Mouse (Mus musculus): ENCODE results near the gene Ehhadh. TPM values are rescaled to one million over a fixed set of nuclear protein-coding genes. Genes with fewer than 3 reads are reported as not detected.
A peak's percentile ranks its signal among the peaks of the same experiment; 100 is the strongest.

Ehhadh gene
- 0.11 TPM for polyA plus RNA-seq (2012; fragmentation: generic; extraction: Trizol)

DNA sequence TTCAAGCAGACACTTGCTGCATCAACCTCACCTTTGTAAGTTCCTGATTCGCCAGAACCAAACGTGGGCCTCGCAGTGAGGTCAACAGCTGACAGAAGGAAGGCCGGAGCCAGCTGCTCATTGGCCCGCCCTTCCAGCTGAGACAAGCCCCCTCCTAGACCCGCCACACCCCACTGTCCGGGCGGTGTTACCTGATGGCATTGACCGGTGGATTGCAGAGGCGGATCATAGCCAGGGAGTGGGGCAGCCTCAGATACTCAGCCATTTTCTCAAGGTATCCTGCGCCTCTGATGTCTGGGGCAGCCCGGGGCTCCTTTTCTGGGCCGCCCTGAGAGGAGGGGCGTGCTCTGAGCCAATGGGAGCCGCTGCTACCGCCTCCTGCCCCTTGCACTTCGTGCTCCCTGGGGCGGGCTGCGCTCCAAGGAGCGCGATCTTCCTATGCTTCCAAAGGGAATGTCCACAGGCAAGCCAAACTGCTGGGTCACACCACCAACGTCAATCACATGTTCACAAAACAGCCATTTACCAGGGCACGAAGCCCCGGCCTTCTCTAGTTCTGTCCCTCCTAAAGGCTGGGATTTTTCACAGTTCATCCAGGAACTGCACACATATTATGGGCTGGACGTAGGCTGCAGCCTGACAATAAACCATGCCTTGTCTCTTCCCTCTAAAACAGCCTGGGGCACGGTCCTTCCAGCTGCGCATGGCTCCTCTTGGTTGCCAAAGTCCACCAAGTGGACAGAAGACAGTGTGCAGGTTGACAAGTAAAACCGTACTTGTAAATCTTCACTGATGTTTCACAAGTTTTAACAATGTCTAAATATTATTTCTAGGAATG lies at the start of gene Ehhadh:
Gene Ehhadh, minus strand, starts transcription at position 292 of the 838 bp plus-strand sequence.
- Histone ChIP-seq H3K27me3 (ENCODE audit: control insufficient read depth, insufficient read depth, insufficient read length) (no peaks in the 10 kb centered on the region), H3ac (ENCODE audit: control insufficient read depth, insufficient read length) (no peak within 1 kb of the TSS), H3K4me2 (ENCODE audit: low read depth) (peak within 1 kb of the TSS; percentile 50), H3K4me3 (no peak within 1 kb of the TSS), H3K79me2 (ENCODE audit: control insufficient read depth, insufficient read depth) (no peaks in the 10 kb centered on the region), H3K36me3 (ENCODE audit: control insufficient read depth, insufficient read depth) (no peaks in the 10 kb centered on the region)
- TF ChIP-seq SRF (IDR thresholded peaks at IDR 0.05; ENCODE audit: control insufficient read depth, insufficient read length, low read depth) (no peak), MAX (IDR thresholded peaks at IDR 0.05; ENCODE audit: low read depth) (no peak), MYOG (IDR thresholded peaks at IDR 0.05; ENCODE audit: control insufficient read depth in 1 of 3, insufficient read depth in 1 of 3, insufficient read length in 2 of 3, low read depth in 2 of 3) (no peak), POLR2AphosphoS2 (IDR thresholded peaks at IDR 0.05; ENCODE audit: insufficient read length, low read depth) (no peak), TCF12 (IDR thresholded peaks at IDR 0.05; ENCODE audit: insufficient read depth, poor library complexity, severe bottlenecking) (no peak), USF1 (IDR thresholded peaks at IDR 0.05; ENCODE audit: low read depth) (no peak), POLR2A (IDR thresholded peaks at IDR 0.05; ENCODE audit: insufficient read length, low read depth) (no peak), E2F4 (IDR thresholded peaks at IDR 0.05; ENCODE audit: insufficient read depth) (no peak), TCF3 (IDR thresholded peaks at IDR 0.05; ENCODE audit: insufficient read length, low read depth) (no peak), REST (IDR thresholded peaks at IDR 0.05; ENCODE audit: insufficient read depth, insufficient read length) (no peak), MYOD1 (IDR thresholded peaks at IDR 0.05; ENCODE audit: control insufficient read depth in 1 of 3, insufficient read length in 2 of 3, low read depth in 2 of 3) (no peak), CEBPB (IDR thresholded peaks at IDR 0.05; ENCODE audit: insufficient read depth, poor library complexity, severe bottlenecking) (no peak)

DNA sequence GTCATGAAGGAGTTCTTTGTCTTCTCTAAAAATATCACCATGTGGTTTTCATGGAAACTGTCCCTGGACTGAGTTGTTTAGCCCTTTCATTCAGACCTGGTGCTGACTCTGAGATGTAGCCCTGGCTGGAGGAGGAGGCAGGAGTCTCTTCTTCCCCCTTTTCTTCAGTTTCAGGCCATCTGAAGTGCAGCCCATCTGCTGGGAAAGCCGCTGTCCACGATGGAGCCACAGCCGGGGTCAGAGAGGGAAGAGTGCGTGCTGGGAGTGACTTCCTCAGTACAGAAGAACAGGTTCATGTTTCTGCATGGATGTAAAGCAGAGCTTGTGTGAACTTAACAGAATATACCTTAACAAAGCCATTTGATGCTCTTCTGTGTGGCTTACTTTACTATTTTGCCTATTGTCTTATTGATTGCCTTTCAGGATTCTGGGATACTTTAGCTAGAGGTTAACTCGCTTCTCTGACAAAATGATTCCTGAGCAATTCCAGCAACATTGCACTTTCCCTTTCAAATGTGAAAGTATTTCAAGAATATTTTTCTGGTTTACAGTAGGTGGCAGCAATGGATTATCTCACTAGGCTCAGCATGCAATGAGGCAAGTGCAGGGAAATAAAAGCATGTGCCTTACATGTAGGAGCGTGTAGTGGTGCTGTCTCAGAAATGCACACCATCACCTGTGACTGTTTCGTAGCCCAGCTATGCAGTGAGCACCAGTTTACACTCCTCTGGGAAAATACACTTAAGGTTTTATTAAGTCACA lies 48.9 kb upstream of the Ehhadh start:
- peak overlapping the region; percentile 67 for H3K4me2 ChIP-seq (ENCODE audit: low read depth)
- no peaks in the 10 kb centered on the region for H3K27me3 ChIP-seq (ENCODE audit: control insufficient read depth, insufficient read depth, insufficient read length)
- H3ac ChIP-seq (ENCODE audit: control insufficient read depth, insufficient read length), result no peak overlapping the region
- H3K4me3 ChIP-seq, result no peak overlapping the region
- H3K36me3 ChIP-seq (ENCODE audit: control insufficient read depth, insufficient read depth), result no peaks in the 10 kb centered on the region
- H3K79me2 ChIP-seq (ENCODE audit: control insufficient read depth, insufficient read depth), result no peaks in the 10 kb centered on the region
- no peak for TF ChIP-seq REST (IDR thresholded peaks at IDR 0.05; ENCODE audit: insufficient read depth, insufficient read length)
- no peak for TF ChIP-seq MYOG (IDR thresholded peaks at IDR 0.05; ENCODE audit: control insufficient read depth in 1 of 3, insufficient read depth in 1 of 3, insufficient read length in 2 of 3, low read depth in 2 of 3)
- TF ChIP-seq POLR2A (IDR thresholded peaks at IDR 0.05; ENCODE audit: insufficient read length, low read depth), result no peak
- no peak for TF ChIP-seq SRF (IDR thresholded peaks at IDR 0.05; ENCODE audit: control insufficient read depth, insufficient read length, low read depth)
- no peak for TF ChIP-seq CEBPB (IDR thresholded peaks at IDR 0.05; ENCODE audit: insufficient read depth, poor library complexity, severe bottlenecking)
- no peak for TF ChIP-seq E2F4 (IDR thresholded peaks at IDR 0.05; ENCODE audit: insufficient read depth)
- no peak for TF ChIP-seq MAX (IDR thresholded peaks at IDR 0.05; ENCODE audit: low read depth)
- no peak for TF ChIP-seq USF1 (IDR thresholded peaks at IDR 0.05; ENCODE audit: low read depth)
- TF ChIP-seq TCF3 (IDR thresholded peaks at IDR 0.05; ENCODE audit: insufficient read length, low read depth), result no peak
- TF ChIP-seq MYOD1 (IDR thresholded peaks at IDR 0.05; ENCODE audit: control insufficient read depth in 1 of 3, insufficient read length in 2 of 3, low read depth in 2 of 3), result no peak
- no peak for TF ChIP-seq TCF12 (IDR thresholded peaks at IDR 0.05; ENCODE audit: insufficient read depth, poor library complexity, severe bottlenecking)
- no peak for TF ChIP-seq POLR2AphosphoS2 (IDR thresholded peaks at IDR 0.05; ENCODE audit: insufficient read length, low read depth)

DNA sequence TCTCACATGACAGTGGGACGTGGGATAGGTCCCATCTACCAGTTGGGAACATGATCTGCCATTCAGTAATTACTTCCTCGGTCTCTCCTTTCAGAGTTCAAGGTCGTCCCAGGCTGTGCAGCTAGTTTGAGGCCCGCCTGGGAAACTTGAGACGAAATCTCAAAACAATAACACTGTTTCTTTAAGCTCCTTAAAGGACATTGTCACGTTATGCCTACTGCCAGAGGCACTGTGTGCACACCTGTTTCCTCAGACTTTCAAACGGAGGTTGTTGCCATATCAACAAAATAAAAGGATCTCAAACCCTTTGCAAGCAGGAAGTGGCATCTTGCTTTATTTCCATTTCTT lies 48.0 kb upstream of the Ehhadh start:
- H3K4me2 ChIP-seq (ENCODE audit: low read depth), result no peak overlapping the region
- no peaks in the 10 kb centered on the region for H3K36me3 ChIP-seq (ENCODE audit: control insufficient read depth, insufficient read depth)
- no peak overlapping the region for H3ac ChIP-seq (ENCODE audit: control insufficient read depth, insufficient read length)
- H3K79me2 ChIP-seq (ENCODE audit: control insufficient read depth, insufficient read depth), result no peaks in the 10 kb centered on the region
- TF ChIP-seq MYOG (IDR thresholded peaks at IDR 0.05; ENCODE audit: control insufficient read depth in 1 of 3, insufficient read depth in 1 of 3, insufficient read length in 2 of 3, low read depth in 2 of 3), result no peak
- no peak for TF ChIP-seq MAX (IDR thresholded peaks at IDR 0.05; ENCODE audit: low read depth)
- no peak for TF ChIP-seq USF1 (IDR thresholded peaks at IDR 0.05; ENCODE audit: low read depth)
- TF ChIP-seq TCF12 (IDR thresholded peaks at IDR 0.05; ENCODE audit: insufficient read depth, poor library complexity, severe bottlenecking), result no peak
- TF ChIP-seq REST (IDR thresholded peaks at IDR 0.05; ENCODE audit: insufficient read depth, insufficient read length), result no peak
- no peak for TF ChIP-seq TCF3 (IDR thresholded peaks at IDR 0.05; ENCODE audit: insufficient read length, low read depth)
- TF ChIP-seq POLR2AphosphoS2 (IDR thresholded peaks at IDR 0.05; ENCODE audit: insufficient read length, low read depth), result no peak
- no peak for TF ChIP-seq E2F4 (IDR thresholded peaks at IDR 0.05; ENCODE audit: insufficient read depth)
- TF ChIP-seq POLR2A (IDR thresholded peaks at IDR 0.05; ENCODE audit: insufficient read length, low read depth), result no peak
- no peak for TF ChIP-seq CEBPB (IDR thresholded peaks at IDR 0.05; ENCODE audit: insufficient read depth, poor library complexity, severe bottlenecking)
- no peak for TF ChIP-seq SRF (IDR thresholded peaks at IDR 0.05; ENCODE audit: control insufficient read depth, insufficient read length, low read depth)
- TF ChIP-seq MYOD1 (IDR thresholded peaks at IDR 0.05; ENCODE audit: control insufficient read depth in 1 of 3, insufficient read length in 2 of 3, low read depth in 2 of 3), result no peak
- H3K27me3 ChIP-seq (ENCODE audit: control insufficient read depth, insufficient read depth, insufficient read length), result no peaks in the 10 kb centered on the region
- H3K4me3 ChIP-seq, result no peak overlapping the region

DNA sequence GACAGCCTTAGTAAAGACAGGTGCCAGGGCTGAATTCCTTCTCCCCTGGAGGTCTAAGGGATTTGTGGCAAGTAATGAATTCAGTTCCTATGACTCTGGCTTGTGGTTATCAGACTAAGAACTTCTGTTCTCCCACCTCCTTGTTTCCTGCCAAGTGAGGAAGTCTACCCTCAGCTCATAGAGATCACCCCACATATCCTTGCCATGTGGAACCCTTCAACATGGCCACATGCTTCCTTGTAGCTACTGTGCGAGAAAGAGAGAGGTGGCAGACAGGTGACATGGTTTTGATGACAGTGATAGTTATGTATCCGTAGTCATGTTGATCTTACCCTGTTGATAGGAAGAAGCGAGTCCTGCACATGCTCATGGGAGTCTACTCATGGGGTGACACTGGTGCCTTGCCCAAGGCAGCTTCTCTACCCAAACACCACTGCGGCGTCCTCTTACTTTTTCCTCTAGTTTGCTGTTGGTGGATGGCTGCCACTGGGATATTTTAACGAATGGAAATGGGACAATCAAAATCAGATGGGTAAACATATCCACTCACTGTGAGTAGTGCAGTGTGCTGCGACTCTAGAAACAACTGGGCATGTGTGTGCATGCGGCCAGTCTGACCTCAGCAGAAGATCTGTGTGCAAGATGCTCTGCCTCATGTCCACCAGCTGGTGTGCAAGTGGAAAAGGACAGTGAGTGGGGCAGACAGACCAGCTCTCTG lies 47.4 kb upstream of the Ehhadh start:
- H3K36me3 ChIP-seq (ENCODE audit: control insufficient read depth, insufficient read depth), result no peaks in the 10 kb centered on the region
- no peak overlapping the region for H3K4me3 ChIP-seq
- H3ac ChIP-seq (ENCODE audit: control insufficient read depth, insufficient read length), result no peak overlapping the region
- no peak overlapping the region for H3K4me2 ChIP-seq (ENCODE audit: low read depth)
- H3K79me2 ChIP-seq (ENCODE audit: control insufficient read depth, insufficient read depth), result no peaks in the 10 kb centered on the region
- H3K27me3 ChIP-seq (ENCODE audit: control insufficient read depth, insufficient read depth, insufficient read length), result no peaks in the 10 kb centered on the region
- TF ChIP-seq POLR2A (IDR thresholded peaks at IDR 0.05; ENCODE audit: insufficient read length, low read depth) (no peak), TCF12 (IDR thresholded peaks at IDR 0.05; ENCODE audit: insufficient read depth, poor library complexity, severe bottlenecking) (no peak), POLR2AphosphoS2 (IDR thresholded peaks at IDR 0.05; ENCODE audit: insufficient read length, low read depth) (no peak), MAX (IDR thresholded peaks at IDR 0.05; ENCODE audit: low read depth) (no peak), E2F4 (IDR thresholded peaks at IDR 0.05; ENCODE audit: insufficient read depth) (no peak), TCF3 (IDR thresholded peaks at IDR 0.05; ENCODE audit: insufficient read length, low read depth) (no peak), MYOG (IDR thresholded peaks at IDR 0.05; ENCODE audit: control insufficient read depth in 1 of 3, insufficient read depth in 1 of 3, insufficient read length in 2 of 3, low read depth in 2 of 3) (peak in 1 of 3 experiments; percentile 38), REST (IDR thresholded peaks at IDR 0.05; ENCODE audit: insufficient read depth, insufficient read length) (no peak)
